Mouse (Mus musculus): ENCODE results near the gene Mettl7a2.
A peak's percentile ranks its signal among the peaks of the same experiment; 100 is the strongest.

GRCm38 (mm10) chr15:100304019-100304991, 48.7 kb upstream of the Mettl7a2 start, which contains the start of gene Mettl7a1:
- TF ChIP-seq CTCF (IDR thresholded peaks at IDR 0.05; ENCODE audit: low read depth) (no peak), EP300 (IDR thresholded peaks at IDR 0.05; ENCODE audit: low read depth) (peak; percentile 87)
